Mouse (Mus musculus): ENCODE results near the gene Klk15. TPM values are rescaled to one million over a fixed set of nuclear protein-coding genes. Genes with fewer than 3 reads are reported as not detected.
"Not testable (repeated sequence)": the region's sequence is repeated elsewhere in the genome, so short reads cannot be mapped to it uniquely, and the experiment has no call there.

Klk15 gene
- total and polyA plus RNA-seq, 2 experiments from 2014 or later, result not detected

DNA sequence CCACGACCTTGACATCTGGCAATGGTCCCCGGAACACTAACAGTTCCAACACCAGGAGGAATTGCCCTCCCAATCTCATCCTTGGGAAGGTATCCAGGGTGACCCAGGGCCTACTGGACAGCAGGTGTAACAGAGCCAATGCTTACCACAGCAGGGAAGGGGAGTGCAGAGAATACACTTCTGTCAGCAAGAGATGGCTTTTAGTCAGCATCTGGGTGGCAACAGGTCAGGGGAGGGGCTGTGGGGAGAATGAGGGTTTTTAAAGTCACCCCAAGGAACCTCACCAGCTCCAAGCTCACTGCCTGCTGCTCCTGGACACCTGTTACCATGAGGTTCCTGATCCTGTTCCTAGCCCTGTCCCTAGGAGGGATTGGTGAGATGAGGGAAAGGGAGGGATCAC is 16.8 kb downstream of the Klk15 start, which contains the start of gene Klk1b8:
Klk1b8 (plus strand) TSS at position 301 of the 400 bp plus-strand sequence.
- no peaks in the 10 kb centered on the region for H3K4me1 ChIP-seq (ENCODE audit: insufficient read depth, low read length)
- H3K27ac ChIP-seq (ENCODE audit: low read depth, low read length), result no peak within 1 kb of the TSS
- TF ChIP-seq CTCF (IDR thresholded peaks at IDR 0.05), result no peak
- no peak within 1 kb of the TSS for H3K9ac ChIP-seq (replicated peaks; ENCODE audit: low read length, poor library complexity, severe bottlenecking)
- DNase-seq (ENCODE audit: low spot score), result no peak
- no peak within 1 kb of the TSS for H3K4me2 ChIP-seq (ENCODE audit: low read depth, low read length, poor library complexity, severe bottlenecking)
- ATAC-seq (ENCODE audit: low FRiP score), result no peak
- H3K36me3 ChIP-seq (ENCODE audit: insufficient read depth, low read length), result no peaks in the 10 kb centered on the region
- no peak within 1 kb of the TSS for H3K4me3 ChIP-seq (ENCODE audit: low read depth, low read length)
- no peaks in the 10 kb centered on the region for H3K9me3 ChIP-seq (ENCODE audit: low read length)
- no peaks in the 10 kb centered on the region for H3K27me3 ChIP-seq (ENCODE audit: insufficient read depth, low read length)
- 78% methylated on average over 2 of the region's 2 CpGs for WGBS

DNA sequence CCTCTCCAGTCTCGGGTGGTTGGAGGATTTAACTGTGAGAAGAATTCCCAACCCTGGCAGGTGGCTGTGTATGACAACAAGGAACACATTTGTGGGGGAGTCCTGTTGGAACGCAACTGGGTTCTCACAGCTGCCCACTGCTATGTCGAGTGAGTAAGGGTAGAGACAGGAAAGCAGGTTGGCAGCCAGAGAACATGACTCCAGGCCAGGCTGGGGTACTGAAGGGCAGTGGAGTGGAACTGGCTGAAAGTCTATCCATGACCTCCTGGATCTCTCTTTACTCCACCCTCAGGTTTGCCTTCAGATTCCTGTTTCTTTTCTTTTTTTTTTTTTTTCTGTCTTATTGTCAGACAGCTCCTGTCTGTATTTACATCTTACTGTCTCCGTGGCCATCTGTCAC is 19.2 kb downstream of the Klk15 start:
- Histone ChIP-seq H3K9me3 (ENCODE audit: low read length) (no peaks in the 10 kb centered on the region), H3K4me1 (ENCODE audit: insufficient read depth, low read length) (no peaks in the 10 kb centered on the region), H3K9ac (replicated peaks; ENCODE audit: low read length, poor library complexity, severe bottlenecking) (no peak overlapping the region), H3K27ac (ENCODE audit: low read depth, low read length) (no peak overlapping the region), H3K4me3 (ENCODE audit: low read depth, low read length) (no peak overlapping the region), H3K27me3 (ENCODE audit: insufficient read depth, low read length) (no peaks in the 10 kb centered on the region), H3K36me3 (ENCODE audit: insufficient read depth, low read length) (no peaks in the 10 kb centered on the region), H3K4me2 (ENCODE audit: low read depth, low read length, poor library complexity, severe bottlenecking) (no peak overlapping the region)
- ATAC-seq (ENCODE audit: low FRiP score), result no peak
- WGBS, result 53% methylated on average over 4 of the region's 4 CpGs
- no peak for DNase-seq (ENCODE audit: low spot score)
- TF ChIP-seq CTCF (IDR thresholded peaks at IDR 0.05), result no peak

DNA sequence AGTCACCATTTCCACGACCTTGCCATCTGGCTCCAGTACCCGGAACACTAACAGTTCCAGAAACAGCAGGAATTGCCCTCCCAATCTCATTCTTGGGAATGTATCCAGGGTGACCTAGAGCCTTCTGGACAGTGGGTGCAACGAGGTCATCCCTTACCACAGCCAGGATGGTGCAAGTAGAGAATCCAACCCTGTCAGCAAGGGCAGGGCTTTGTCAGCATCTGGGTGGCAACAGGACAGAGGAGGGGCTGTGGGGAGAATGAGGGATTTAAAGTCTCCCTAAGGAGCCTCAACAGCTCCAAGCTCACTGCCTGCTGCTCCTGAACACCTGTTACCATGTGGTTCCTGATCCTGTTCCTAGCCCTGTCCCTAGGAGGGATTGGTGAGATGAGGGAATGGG is 32.9 kb downstream of the Klk15 start, which contains the start of gene Klk1b1:
Klk1b1 (plus strand) TSS at position 301 of the 400 bp plus-strand sequence.
- Histone ChIP-seq H3K27me3 (ENCODE audit: insufficient read depth, low read length) (no peaks in the 10 kb centered on the region), H3K27ac (ENCODE audit: low read depth, low read length) (no peak within 1 kb of the TSS), H3K9me3 (ENCODE audit: low read length) (no peaks in the 10 kb centered on the region), H3K4me2 (ENCODE audit: low read depth, low read length, poor library complexity, severe bottlenecking) (no peak within 1 kb of the TSS), H3K4me1 (ENCODE audit: insufficient read depth, low read length) (no peaks in the 10 kb centered on the region), H3K9ac (replicated peaks; ENCODE audit: low read length, poor library complexity, severe bottlenecking) (no peak within 1 kb of the TSS), H3K4me3 (ENCODE audit: low read depth, low read length) (no peak within 1 kb of the TSS), H3K36me3 (ENCODE audit: insufficient read depth, low read length) (no peaks in the 10 kb centered on the region)
- DNase-seq (ENCODE audit: low spot score) (no peak), ATAC-seq (ENCODE audit: low FRiP score) (no peak)
- WGBS, result 65% methylated on average over 3 of the region's 3 CpGs
- TF ChIP-seq CTCF (IDR thresholded peaks at IDR 0.05), result no peak

DNA sequence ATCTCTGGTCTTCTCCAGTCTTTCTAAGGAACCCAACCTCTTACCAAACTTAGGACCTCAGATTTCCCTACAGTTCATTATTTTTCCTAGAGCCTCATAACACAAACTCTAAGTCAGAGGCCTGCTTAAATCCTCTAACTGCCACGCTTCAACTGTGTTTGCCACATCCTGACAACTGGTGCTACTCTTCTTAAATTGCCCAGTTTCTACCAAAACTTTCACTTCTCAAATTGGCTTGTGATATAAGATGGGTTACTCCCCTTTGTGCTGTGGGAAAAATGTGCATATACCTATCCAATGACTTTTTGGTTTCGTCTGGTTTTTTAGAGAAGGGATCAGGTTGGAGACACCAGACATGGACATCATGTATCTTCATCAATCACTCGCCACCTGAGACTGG is 33.5 kb downstream of the Klk15 start:
- DNase-seq (ENCODE audit: low spot score), result no peak

DNA sequence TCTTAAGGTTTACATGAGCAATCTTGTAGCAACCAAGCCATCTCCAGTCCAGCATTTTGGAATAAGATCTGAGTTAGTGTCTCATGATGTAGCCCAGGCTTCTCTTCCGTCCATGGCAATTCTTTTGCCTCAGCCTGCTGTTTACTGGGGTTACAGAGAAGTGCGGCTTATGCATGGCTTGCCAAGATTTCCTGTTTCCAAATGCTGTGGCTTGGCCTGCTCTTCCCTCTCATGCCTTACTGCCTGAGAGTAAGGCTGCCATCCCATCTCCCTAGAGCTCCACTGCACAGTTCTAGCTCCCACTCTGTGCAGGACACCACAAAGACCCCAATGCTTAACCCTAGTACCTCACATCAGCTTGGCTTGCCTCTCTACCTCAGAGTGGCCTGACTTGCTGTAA is 34.1 kb downstream of the Klk15 start:
- H3K4me3 ChIP-seq (ENCODE audit: low read depth, low read length), result no peak overlapping the region
- H3K4me1 ChIP-seq (ENCODE audit: insufficient read depth, low read length), result no peaks in the 10 kb centered on the region
- no peak overlapping the region for H3K9ac ChIP-seq (replicated peaks; ENCODE audit: low read length, poor library complexity, severe bottlenecking)
- no peak for DNase-seq (ENCODE audit: low spot score)
- no peaks in the 10 kb centered on the region for H3K9me3 ChIP-seq (ENCODE audit: low read length)
- H3K27ac ChIP-seq (ENCODE audit: low read depth, low read length), result no peak overlapping the region
- no peak for ATAC-seq (ENCODE audit: low FRiP score)
- H3K36me3 ChIP-seq (ENCODE audit: insufficient read depth, low read length), result no peaks in the 10 kb centered on the region
- no peak overlapping the region for H3K4me2 ChIP-seq (ENCODE audit: low read depth, low read length, poor library complexity, severe bottlenecking)
- no peak for TF ChIP-seq CTCF (IDR thresholded peaks at IDR 0.05)
- no peaks in the 10 kb centered on the region for H3K27me3 ChIP-seq (ENCODE audit: insufficient read depth, low read length)
- WGBS, result 84% methylated on average over 2 of the region's 2 CpGs

More for the DNA sequence above, 33.5 kb downstream of the Klk15 start:
- Histone ChIP-seq H3K9me3 (ENCODE audit: low read length) (no peaks in the 10 kb centered on the region), H3K4me3 (ENCODE audit: low read depth, low read length) (no peak overlapping the region), H3K27ac (ENCODE audit: low read depth, low read length) (no peak overlapping the region), H3K4me2 (ENCODE audit: low read depth, low read length, poor library complexity, severe bottlenecking) (no peak overlapping the region), H3K36me3 (ENCODE audit: insufficient read depth, low read length) (no peaks in the 10 kb centered on the region), H3K9ac (replicated peaks; ENCODE audit: low read length, poor library complexity, severe bottlenecking) (no peak overlapping the region), H3K4me1 (ENCODE audit: insufficient read depth, low read length) (no peaks in the 10 kb centered on the region), H3K27me3 (ENCODE audit: insufficient read depth, low read length) (no peaks in the 10 kb centered on the region)
- 85% methylated on average over 3 of the region's 3 CpGs for WGBS
- no peak for ATAC-seq (ENCODE audit: low FRiP score)
- TF ChIP-seq CTCF (IDR thresholded peaks at IDR 0.05), result no peak

DNA sequence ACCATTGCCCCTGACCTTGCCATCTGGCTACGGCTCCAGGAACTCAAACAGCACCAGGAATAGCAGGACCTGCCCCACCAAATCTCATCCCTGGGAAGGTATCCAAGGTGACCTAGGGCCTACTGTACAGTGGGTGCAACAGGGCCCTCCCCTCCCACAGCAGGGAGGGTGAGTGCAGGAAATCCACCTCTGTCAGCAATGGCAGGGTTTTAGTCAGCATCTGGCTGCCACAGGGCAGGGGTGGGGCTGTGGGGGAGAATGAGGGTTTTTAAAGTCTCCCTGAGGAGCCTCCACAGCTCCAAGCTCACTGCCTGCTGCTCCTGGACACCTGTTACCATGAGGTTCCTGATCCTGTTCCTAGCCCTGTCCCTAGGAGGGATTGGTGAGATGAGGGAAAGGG is 42.2 kb downstream of the Klk15 start, which contains the start of gene Klk1b9:
Klk1b9 (plus strand) TSS at position 301 of the 400 bp plus-strand sequence.
- H3K9me3 ChIP-seq (ENCODE audit: low read length); ATAC-seq (ENCODE audit: low FRiP score); H3K4me3 ChIP-seq (ENCODE audit: low read depth, low read length); H3K27ac ChIP-seq (ENCODE audit: low read depth, low read length); H3K9ac ChIP-seq (replicated peaks; ENCODE audit: low read length, poor library complexity, severe bottlenecking); H3K4me1 ChIP-seq (ENCODE audit: insufficient read depth, low read length); H3K4me2 ChIP-seq (ENCODE audit: low read depth, low read length, poor library complexity, severe bottlenecking); H3K36me3 ChIP-seq (ENCODE audit: insufficient read depth, low read length); H3K27me3 ChIP-seq (ENCODE audit: insufficient read depth, low read length); DNase-seq (ENCODE audit: low spot score): not testable (repeated sequence)
- 71% methylated on average over 1 of the region's 1 CpGs for WGBS

All from midbrain, postnatal 0 days (tissue).